Mouse (Mus musculus) spleen, adult 18-20 months (tissue): ENCODE measurements around the gene Nphp4.
A peak's percentile ranks its signal among the peaks of the same experiment; 100 is the strongest.
"Not testable (repeated sequence)": the region's sequence is repeated elsewhere in the genome, so short reads cannot be mapped to it uniquely, and the experiment has no call there.

ENCODE experiments used
- DNase-seq, 2 experiments: peaks; one replicate each; pipeline ENCODE4 v3.0.0; 2022; ENCODE audit warnings: mixed read lengths in 2 of 2

Gene Nphp4

GRCm38 (mm10) chr4:152480426-152480825, 3.9 kb downstream of the Nphp4 start:
- DNase-seq: no peak

DNA sequence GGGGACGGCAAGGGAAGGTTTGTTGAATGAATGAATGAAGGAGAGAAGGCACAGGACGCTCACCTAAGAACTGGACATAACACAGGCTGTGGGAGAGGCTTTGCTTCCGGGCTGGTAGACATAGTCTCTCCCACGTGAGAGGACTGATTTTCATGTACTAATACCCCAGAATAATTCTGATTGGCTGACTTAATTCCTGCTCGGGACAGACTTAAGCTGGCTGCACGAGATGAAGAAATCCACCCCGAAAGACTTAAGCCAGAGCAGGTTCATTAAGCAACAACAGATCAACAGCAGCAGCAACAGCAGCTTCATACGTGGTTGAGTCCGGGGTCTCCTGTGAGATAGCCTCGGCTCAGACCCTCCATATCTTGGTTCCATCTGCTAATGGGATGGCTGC, 11.5 kb downstream of the Nphp4 start:
- DNase-seq: no peak

GRCm38 (mm10) chr4:152490311-152490710, 13.8 kb downstream of the Nphp4 start:
- DNase-seq: no peak

GRCm38 (mm10) chr4:152491250-152491899, 14.9 kb downstream of the Nphp4 start:
- DNase-seq: peak; percentile 64 to 88

GRCm38 (mm10) chr4:152494360-152494879, 17.9 kb downstream of the Nphp4 start:
- DNase-seq: no peak

DNA sequence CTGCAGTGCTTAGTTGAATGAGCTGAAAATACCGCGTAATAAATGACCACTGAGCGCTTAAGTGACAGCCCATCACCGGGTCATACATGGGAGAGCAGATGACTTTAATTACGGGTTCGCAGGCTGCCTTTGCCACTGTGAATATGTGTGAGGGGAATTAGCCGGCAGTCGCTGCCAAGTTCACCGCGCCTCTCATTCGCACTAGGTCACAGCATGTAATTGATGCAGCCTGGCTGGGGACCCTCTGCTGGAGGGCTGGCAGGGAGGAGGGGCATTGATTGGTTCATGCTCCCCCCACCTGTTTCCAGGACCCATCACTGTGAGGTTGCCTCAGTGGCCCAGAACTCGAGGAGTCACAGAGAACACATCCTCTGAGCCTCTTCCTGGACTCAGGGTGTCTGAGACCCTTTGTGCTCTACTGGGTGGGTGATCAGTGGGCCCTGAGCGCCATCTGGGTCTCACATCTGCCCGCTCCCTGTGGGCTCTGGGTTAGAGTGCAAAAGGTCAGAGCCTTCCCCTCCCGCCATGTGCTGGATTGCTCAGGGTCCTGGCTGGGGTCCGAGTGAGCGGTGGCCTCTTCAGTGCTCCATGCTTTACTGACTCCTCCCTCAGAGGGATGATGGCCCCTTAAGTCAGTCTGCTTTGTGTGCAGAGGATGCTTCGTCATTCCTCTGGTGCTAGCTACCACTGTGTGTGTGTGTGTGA, 35.9 kb downstream of the Nphp4 start:
- DNase-seq: no peak

GRCm38 (mm10) chr4:152514884-152515283, 38.4 kb downstream of the Nphp4 start:
- no peak for DNase-seq

DNA sequence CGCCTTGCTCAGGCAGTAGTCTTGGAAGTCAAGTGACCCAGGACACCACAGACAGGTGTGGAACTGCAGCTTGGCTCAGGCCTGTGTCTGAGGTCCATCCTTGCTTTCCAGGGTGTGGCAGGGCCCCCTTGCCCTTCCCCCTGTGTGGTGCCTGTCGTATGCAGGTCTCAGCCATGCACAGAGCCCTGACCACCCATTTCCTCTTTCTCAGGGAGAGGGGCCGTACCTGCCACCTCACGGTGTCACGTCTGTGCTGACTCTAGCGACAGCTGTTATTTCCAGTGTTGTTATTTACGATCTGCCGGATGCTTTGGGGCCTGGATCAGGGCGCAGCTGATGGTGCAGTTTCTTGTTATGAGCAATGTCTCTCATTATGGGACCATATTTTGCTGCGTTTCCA, 42.6 kb downstream of the Nphp4 start:
- DNase-seq: no peak

DNA sequence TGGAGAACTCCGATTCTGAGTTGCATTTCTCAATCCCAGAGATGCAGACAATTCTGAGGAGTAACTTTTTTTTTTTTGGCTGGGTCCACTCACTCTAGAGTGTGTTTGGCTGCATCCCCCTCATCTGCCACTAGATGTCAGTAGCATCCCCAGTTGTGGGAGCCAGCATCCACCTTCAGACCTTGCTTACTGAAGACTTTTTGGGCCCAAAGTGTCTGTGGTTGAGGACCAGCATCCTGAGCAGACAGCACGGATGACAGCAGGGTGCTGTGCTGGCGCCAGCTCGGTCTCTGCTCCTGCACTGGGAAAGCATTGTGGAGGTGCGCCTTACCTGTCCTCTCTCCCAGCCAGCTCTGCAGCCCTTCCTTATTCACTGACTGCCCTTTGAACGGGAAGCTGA, 43.6 kb downstream of the Nphp4 start:
- peak in 1 of 2 experiments; percentile 55 for DNase-seq

DNA sequence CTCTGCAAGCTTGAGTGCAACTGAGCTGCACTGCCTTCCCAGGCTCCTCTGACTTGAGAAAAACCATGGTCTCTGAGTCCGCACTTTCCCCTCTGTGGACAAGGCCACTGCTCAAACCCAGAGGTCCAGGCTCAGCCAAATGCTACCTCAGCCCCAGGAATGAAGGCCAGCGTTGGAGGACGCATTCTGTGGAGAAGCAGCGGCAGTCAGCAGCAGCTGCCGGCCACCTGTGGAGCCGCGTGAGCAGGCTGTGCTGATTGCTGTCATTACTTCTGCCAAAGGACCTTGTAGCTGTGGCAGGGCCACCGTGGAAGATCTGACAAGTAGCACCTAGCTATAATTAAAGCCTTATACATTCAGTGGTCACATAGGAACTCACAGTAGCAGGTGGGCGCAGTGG, 56.4 kb downstream of the Nphp4 start:
- no peak for DNase-seq

DNA sequence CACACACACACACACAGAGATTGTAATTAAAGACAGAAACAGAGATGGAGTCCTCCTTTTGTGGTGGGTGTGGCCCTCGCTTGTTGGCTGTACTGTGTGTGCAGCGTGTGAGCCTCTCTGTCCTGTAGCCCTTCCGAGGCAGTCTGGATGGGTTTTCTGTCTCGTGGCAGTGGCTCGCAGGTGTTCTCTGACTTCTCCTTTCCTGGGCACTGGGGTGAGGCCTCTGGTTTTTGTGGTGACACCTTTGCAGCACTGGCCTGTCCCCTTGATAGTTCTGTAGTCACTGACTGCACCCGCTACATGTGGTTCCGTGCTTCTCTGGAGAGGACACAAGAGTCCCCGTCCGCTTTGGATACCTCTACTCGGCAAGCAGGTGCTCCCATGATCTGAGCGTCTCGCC, 63.2 kb downstream of the Nphp4 start:
- DNase-seq: peak; percentile 13 to 17

- DNase-seq: no peak
These were observed 64.7 kb downstream of the Nphp4 start for GRCm38 (mm10) chr4:152541172-152541571.

DNA sequence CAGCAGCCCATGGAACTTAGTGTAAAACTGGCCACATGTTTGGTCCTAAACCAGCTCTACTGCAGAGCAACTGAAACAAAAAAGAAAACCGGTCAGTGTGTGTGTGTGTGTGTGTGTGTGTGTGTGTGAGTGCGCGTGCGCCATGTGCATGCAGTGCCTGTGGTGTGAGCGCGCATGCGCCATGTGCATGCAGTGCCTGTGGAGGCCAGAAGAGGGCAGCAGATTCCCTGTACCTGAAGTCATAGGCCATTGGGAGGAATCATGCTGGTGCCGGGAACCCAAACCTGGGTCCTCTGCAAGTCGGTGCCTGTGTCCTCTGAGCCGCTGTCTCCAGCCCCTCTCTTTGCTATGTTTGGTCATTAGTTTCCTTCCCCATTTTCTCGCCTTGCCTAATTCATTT, 65.9 kb downstream of the Nphp4 start:
- no peak for DNase-seq

DNA sequence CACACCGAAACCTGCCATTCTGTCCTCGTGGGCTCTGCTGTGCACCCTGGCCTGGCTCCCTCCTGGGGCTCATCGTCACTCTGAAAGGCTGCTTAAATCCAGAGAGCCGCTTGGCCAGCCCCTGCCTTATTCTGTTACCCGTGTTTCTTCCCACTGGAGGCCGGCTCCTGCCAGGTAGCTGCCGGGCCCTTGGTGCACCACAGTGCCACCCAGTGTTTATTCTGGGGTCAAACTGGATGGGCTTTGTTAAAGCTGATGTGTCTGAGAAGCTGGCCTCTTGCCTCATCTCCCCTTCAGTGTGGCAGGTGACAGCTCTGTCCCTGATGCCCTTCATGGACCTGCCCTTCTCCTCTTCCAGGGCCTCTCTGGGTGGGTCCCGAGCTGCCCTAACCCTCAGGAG, 70.0 kb downstream of the Nphp4 start:
- no peak for DNase-seq

DNA sequence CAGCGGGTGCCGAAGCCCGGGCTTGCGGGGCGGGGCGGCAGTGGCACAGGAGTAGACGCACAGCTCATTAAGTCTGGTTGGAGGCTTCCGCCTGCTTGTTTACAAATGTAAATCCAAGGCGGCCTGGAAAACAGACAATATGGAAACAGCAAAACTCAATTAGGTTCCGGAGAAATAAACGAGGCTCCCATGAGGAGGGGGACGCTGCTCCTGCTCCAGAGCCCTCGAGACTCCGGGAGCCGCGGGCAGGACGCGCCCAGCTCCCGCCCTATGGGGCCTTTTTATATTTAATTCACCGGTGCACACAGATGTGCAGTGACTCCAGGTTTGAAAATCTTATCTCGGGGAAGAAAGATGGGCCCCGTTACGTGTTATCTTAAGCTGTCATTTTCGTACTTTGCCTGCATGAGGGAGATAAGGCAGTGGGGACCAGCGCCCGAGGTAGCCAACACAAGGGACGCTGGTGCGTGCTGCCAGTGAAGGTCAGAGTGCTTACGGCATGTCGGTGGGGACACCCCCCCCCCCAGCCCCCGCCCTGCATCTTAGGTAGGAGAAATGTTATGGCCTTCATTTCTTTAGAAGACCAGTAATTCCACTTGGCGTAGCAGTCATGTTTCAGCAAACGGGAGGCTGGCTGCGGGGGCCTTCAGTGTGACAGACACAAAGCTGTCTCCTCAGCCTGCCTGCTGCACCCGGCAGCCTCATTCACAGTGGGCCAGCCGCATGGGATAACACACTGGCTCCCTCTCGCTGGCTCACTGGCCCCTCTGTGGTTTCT, 71.6 kb downstream of the Nphp4 start:
- no peak for DNase-seq

DNA sequence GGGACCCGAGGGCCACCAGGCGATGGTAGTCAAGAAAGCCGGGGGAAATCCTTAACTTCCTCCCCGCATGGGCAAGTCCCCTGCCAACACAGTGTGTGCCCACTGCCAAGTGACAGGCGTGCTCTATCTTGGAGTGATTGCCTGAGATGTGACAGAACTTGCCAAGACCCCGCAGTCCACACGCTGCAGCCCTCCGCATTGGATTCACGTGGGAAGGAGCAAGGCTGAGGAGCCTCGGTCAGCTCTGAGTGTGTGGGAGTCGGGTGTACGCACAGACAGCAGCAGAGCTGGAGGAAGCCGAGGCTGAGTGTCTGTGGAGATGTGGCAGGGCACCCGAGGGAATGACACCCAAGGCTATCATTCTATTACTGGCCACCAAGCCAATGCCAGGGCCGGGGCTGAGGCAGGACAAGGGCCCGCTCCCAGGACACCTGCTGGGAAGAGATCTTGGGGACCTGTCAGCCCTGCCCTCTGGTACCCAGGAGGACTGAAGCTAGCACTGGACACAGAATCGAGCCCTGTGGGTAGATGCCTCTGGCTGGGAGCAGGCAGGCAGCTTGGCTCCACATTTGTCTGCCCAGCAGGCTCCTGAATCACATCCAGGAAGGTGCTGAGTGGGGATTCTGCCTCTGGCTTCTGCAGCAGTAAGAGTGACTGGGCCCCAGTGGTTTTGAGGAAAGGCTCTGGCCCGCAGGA, 73.1 kb downstream of the Nphp4 start:
- DNase-seq: no peak

DNA sequence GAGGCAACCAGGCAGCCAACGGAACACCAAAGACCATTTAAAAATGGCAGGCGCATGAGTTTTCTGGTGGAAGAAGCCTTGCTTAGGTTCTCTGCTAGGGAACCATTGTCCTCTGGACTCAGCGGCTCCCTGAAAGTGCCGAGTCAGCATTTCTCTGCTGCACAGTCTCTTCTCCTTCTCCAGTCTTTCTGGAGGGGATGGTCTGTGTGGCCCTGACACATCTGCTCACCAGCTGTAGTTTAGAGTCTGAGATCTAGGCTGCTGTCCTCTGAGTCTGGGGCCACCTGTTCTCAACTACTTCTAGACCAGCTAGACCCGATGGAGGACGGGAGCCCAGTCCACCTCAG, 73.7 kb downstream of the Nphp4 start:
- DNase-seq: no peak

- DNase-seq: no peak
These were observed 77.2 kb downstream of the Nphp4 start for GRCm38 (mm10) chr4:152553582-152554285.

DNA sequence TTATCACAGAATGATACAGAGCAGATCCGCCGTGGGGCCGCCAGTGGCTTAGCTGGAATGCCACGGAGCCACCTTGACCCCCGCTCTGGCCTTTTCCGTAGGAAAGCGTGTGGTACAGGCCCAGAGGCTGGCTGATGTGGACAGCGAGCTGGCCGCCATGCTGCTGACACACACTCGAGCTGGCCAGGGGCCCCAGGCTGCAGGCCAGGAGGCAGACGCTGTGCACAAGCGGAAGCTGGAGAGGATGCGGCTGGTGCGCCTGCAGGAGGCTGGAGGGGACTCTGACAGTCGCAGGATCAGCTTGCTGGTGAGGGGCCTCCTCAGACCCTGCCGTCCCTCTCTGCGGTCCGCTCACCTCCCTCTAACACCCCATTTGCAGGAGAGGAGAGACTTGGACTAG, 77.9 kb downstream of the Nphp4 start:
- DNase-seq: no peak

- not testable (repeated sequence) for DNase-seq
These were observed 79.3 kb downstream of the Nphp4 start for GRCm38 (mm10) chr4:152555806-152556205.

DNA sequence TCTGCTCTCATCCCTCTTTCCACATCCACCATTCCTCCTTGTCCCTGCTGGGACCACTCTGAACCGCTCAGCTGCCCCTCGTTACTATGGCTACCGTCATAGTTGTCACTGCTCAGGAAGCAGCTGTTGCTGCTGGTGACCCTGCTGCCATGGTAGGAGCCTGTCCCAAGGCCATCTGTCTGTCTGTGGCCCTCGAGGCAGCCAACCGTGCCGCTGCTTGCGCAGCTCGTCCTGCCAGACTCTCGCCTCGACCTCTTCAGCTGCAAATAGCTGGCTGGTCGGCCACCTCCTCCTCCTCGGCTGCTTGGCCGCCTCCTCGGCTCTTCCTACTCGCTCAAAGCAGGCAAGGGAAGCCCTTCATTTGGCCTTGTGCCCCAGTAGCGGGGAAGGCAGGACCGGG, 81.7 kb downstream of the Nphp4 start:
- no peak for DNase-seq

DNA sequence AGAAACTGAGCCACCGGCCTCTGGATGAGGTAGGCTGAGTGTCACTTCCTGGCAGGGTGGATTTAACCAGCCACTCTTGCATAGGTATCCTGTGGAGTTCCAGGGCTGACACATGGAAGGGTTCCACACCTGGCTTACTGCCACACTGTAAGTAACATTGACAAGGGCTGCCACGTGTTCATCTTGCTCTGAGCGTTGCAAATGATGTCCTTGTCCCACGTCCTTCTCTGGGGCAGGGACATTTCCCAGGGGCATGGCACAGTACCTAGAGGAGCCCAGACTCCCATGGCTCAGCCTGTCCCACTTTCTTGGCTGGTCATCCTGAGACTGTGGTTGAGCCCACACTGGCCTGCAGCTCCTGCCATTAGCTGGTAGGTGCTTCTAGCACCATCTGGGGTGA, 91.5 kb downstream of the Nphp4 start:
- no peak for DNase-seq
